Mouse (Mus musculus) leukemia stem cell, adult 10-12 weeks (primary cell): ENCODE results near the gene Tdrd6. TPM values are rescaled to one million over a fixed set of nuclear protein-coding genes. Genes with fewer than 3 reads are reported as not detected.

Experiments
- polyA plus RNA-seq: library from polyadenylated mRNA; stranded (reverse); fragments of >175 nt; gene quantifications from 2 replicates; pipeline ENCODE4 v1.2.3, GENCODE M21; 2012; ENCODE audit warnings: low replicate concordance

Tdrd6 gene
- not detected in 2 replicates for polyA plus RNA-seq

GRCm38 (mm10) chr17:43629496-43630426 lies at the start of gene Tdrd6:
Tdrd6 (minus strand) TSS chr17:43630299.

GRCm38 (mm10) chr17:43667290-43667843 lies 37.3 kb upstream of the Tdrd6 start, which contains the start of gene Cyp39a1:
Cyp39a1 (plus strand) TSS chr17:43667425.

DNA sequence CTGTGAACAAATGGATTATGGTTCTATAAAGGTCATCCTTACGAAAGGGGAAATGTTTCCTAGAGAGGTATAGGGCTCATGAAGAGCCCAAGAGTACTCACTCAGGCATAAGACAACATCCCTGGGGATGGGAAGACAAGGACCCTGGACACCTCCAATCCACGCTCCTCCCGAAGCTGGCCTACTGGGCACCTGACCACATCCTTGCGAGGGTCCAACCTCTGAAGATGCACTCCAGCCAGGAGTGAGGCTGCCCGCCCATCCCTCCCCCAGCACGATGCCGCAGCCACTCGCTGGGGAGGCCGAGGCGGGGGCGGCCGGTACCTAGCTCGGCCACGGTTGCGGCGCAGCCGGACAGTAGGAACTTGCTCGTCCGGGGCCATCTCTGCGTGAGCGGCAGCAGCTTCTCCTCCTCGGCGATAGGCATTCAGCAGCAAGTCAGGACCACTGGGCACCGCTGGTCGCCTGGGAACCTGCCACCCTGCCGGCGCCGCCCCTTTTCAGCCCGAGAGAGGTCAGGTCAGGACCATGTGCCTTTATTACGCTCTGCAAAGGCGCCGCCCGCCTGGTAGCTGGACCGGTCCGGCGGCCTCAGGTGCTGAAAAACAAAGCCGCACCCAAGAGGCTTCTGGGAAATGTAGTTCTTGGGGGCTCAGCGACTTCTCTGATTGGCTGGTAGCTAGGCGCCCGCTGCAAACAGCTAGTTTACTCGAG lies 36.6 kb upstream of the Tdrd6 start, which contains the start of gene Slc25a27:
TSS of gene Slc25a27 (minus strand) at position 639 of the 714 bp plus-strand sequence.

GRCm38 (mm10) chr17:43567992-43568888 lies 61.9 kb downstream of the Tdrd6 start, which contains the start of gene Pla2g7:
Pla2g7 (plus strand) TSS chr17:43568098.

Other genes starting within 250 kb of the Tdrd6 start
- gene Mep1a, start 127.5 kb downstream of the Tdrd6 start, polyA plus RNA-seq, result not detected in 2 replicates
- not detected in 2 replicates for gene Ankrd66, start 86.7 kb downstream of the Tdrd6 start, polyA plus RNA-seq
- gene Pla2g7, start 62.2 kb downstream of the Tdrd6 start, polyA plus RNA-seq, result 2.2 and 3.1 TPM in 2 replicates
- gene Slc25a27, start 36.9 kb upstream of the Tdrd6 start, polyA plus RNA-seq, result 0.16 and 0.24 TPM in 2 replicates
- 0.41 TPM in 1 of 2 replicates, not detected in the other for gene Cyp39a1, start 37.1 kb upstream of the Tdrd6 start, polyA plus RNA-seq
- gene Rcan2, start 171.1 kb upstream of the Tdrd6 start, polyA plus RNA-seq, result 0.27 TPM in 1 of 2 replicates, not detected in the other